Mouse (Mus musculus): ENCODE measurements at regions not wholly inside any gene's neighbourhood (a gene's known extent, or its start where the extent isn't known, plus 50 kb on each side); places are given as distances from the start of the nearest gene placed in this dataset.

DNA sequence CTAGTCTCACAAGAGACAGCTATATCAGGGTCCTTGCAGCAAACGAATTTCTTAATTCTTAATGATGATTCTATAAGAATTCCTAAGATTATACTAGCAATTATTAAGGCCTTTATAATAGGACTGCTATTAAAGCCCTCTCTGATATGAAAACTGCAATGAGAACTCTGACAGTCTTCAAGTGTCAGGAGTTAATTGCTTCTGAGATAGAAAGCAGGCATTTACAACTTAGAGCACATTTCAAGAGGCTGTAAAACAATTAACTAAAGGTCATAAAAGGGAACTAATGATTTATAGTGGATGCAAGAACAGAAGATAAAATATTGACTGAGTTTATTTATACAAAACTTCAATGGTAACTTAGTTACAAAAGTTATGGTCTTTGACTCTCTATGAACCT lies 84.9 kb upstream of the Phlpp1 start:
- no peak for DNase-seq (ENCODE audit: extremely low spot score in 1 of 2, low spot score in 1 of 2)

GRCm38 (mm10) chr1:106092909-106093557 lies 78.5 kb upstream of the Phlpp1 start:
- no peak for DNase-seq (ENCODE audit: extremely low spot score in 1 of 2, low spot score in 1 of 2)

DNA sequence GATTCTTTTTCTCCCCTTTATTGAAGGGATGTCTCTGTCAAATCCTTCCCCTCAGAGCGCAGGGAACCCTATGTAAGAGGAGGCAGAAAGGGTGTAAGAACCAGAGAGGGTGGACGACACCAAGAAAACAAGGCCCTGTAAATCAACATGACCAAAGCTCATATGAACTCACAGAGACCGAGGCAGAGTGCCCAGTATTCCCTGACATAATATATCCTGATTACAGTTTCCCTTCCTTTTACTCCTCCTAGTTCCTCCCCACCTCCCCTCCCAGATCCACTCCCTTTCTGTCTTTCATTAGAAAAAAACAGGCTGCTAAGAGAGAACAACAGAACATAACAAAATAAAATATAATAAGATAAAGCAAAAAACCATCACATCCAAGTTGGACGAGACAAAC lies 77.7 kb upstream of the Phlpp1 start:
- no peak for DNase-seq (ENCODE audit: extremely low spot score in 1 of 2, low spot score in 1 of 2)

DNA sequence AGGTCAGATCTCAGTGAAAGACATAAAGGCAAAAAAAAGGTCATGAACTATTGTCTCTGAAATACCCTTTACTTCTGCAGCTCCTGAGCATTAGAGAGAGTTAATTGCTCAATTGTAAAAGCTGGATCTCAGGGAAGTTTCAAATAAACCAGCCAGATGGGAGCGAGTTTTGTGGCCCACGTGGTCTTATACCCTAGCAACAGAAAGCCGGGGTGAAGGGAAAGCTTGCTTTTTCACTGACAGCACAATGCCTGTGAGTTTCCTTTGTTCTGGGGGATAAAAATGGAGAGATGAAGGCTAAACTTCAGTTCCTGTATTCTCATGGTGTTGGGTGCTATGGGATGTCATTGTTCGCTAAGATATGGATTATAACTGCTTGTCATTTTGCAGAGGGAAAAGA lies 75.2 kb upstream of the Phlpp1 start:
- DNase-seq (ENCODE audit: extremely low spot score in 1 of 2, low spot score in 1 of 2) = peak in 1 of 2 experiments; percentile 54

- DNase-seq (ENCODE audit: extremely low spot score in 1 of 2, low spot score in 1 of 2) = no peak
Measured at GRCm38 (mm10) chr1:106097177-106097576, 74.4 kb upstream of the Phlpp1 start.

- no peak for DNase-seq (ENCODE audit: extremely low spot score in 1 of 2, low spot score in 1 of 2)
Measured at GRCm38 (mm10) chr1:106100611-106101010, 70.9 kb upstream of the Phlpp1 start.

GRCm38 (mm10) chr1:106102537-106102936 lies 69.0 kb upstream of the Phlpp1 start:
- no peak for DNase-seq (ENCODE audit: extremely low spot score in 1 of 2, low spot score in 1 of 2)

GRCm38 (mm10) chr1:106109081-106109480 lies 62.5 kb upstream of the Phlpp1 start:
- DNase-seq (ENCODE audit: extremely low spot score in 1 of 2, low spot score in 1 of 2) = no peak

All from frontal cortex, adult 2 months (tissue).